Mouse (Mus musculus): Measurements from ENCODE around the gene Sh3d21. TPM values are rescaled to one million over a fixed set of nuclear protein-coding genes. Genes with fewer than 3 reads are reported as not detected.

The Sh3d21 gene
- polyA plus RNA-seq, 1 experiment: 0.27 TPM

DNA sequence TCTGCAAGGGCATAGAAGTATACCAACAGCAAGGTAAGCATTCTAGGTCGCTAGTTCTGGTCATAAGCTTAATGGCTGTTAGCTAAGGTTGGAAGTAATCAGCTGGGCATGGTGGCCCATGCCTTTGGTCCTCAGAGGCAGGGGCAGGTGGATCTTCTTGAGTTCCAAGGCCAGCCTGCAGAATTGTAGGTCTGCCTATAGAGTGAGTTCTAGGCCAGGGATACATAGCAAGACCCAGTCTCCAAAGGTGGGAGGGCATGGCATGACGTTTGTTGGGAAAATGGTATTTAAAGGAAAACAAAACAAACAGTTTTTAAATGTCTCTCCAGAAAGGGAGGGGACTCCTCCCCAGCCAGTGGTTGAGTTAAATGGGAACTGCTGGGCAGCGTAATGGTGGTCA, 62.5 kb downstream of the Sh3d21 start:
- Histone ChIP-seq H3K27me3 (ENCODE audit: control insufficient read depth, insufficient read depth, insufficient read length) (no peaks in the 10 kb centered on the region), H3ac (ENCODE audit: control insufficient read depth, insufficient read length, low read depth) (no peak overlapping the region), H3K79me2 (ENCODE audit: control insufficient read depth, insufficient read depth) (peaks cover 57% of the 10 kb centered on the region), H3K36me3 (ENCODE audit: control insufficient read depth, insufficient read depth) (peaks cover 17% of the 10 kb centered on the region), H3K4me3 (ENCODE audit: insufficient read depth, poor library complexity, severe bottlenecking) (no peak overlapping the region), H3K79me3 (ENCODE audit: low read depth) (peaks cover 29% of the 10 kb centered on the region)
- TF ChIP-seq CTCF (IDR thresholded peaks at IDR 0.05; ENCODE audit: control insufficient read depth, insufficient read depth, insufficient read length): no peak

Other genes with a start within 250 kb of the Sh3d21 start
- gene Csf3r, start 138.9 kb downstream of the Sh3d21 start, polyA plus RNA-seq (2012; fragmentation: generic; extraction: Trizol): not detected
- 82.9 TPM for gene Mrps15, start 116.6 kb downstream of the Sh3d21 start, polyA plus RNA-seq (2012; fragmentation: generic; extraction: Trizol)
- gene Oscp1, start 104.9 kb downstream of the Sh3d21 start, polyA plus RNA-seq (2012; fragmentation: generic; extraction: Trizol): 11.1 TPM
- gene Lsm10, start 66.9 kb downstream of the Sh3d21 start, polyA plus RNA-seq (2012; fragmentation: generic; extraction: Trizol): 37.9 TPM
- gene Stk40, start 59.5 kb downstream of the Sh3d21 start, polyA plus RNA-seq (2012; fragmentation: generic; extraction: Trizol): 11.0 TPM
- gene Eva1b, start 15.7 kb downstream of the Sh3d21 start, polyA plus RNA-seq (2012; fragmentation: generic; extraction: Trizol): 51.6 TPM
- gene Thrap3, start 39.3 kb upstream of the Sh3d21 start, polyA plus RNA-seq (2012; fragmentation: generic; extraction: Trizol): 85.7 TPM
- 130 TPM for gene Map7d1, start 92.9 kb upstream of the Sh3d21 start, polyA plus RNA-seq (2012; fragmentation: generic; extraction: Trizol)
- gene Trappc3, start 98.8 kb upstream of the Sh3d21 start, polyA plus RNA-seq (2012; fragmentation: generic; extraction: Trizol): 110 TPM
- gene Col8a2, start 123.3 kb upstream of the Sh3d21 start, polyA plus RNA-seq (2012; fragmentation: generic; extraction: Trizol): 0.62 TPM
- gene Adprhl2, start 158.2 kb upstream of the Sh3d21 start, polyA plus RNA-seq (2012; fragmentation: generic; extraction: Trizol): 46.2 TPM
- gene Tekt2, start 162.2 kb upstream of the Sh3d21 start, polyA plus RNA-seq (2012; fragmentation: generic; extraction: Trizol): 0.40 TPM